Mouse (Mus musculus) kidney, adult 8-10 months (tissue): ENCODE results near the gene Fgf11.
A peak's percentile ranks its signal among the peaks of the same experiment; 100 is the strongest.

ENCODE experiments used
- DNase-seq, 2 experiments: peaks; one replicate each; pipeline ENCODE4 v3.0.0; 2022

Gene Fgf11

GRCm38 (mm10) chr11:69815155-69815554 is 13.5 kb upstream of the Fgf11 start, which contains the start of gene Gm39566:
Gm39566 (minus strand) TSS chr11:69815298.
- DNase-seq, result no peak

- no peak for DNase-seq
Measured at GRCm38 (mm10) chr11:69810280-69810679, 8.6 kb upstream of the Fgf11 start.

GRCm38 (mm10) chr11:69807641-69808040 is 6.0 kb upstream of the Fgf11 start:
- DNase-seq, result no peak

- no peak for DNase-seq
Measured at GRCm38 (mm10) chr11:69806378-69806777, 4.7 kb upstream of the Fgf11 start.

GRCm38 (mm10) chr11:69804972-69805909 is 3.6 kb upstream of the Fgf11 start, which contains the start of gene Tmem102:
Tmem102 (minus strand) TSS chr11:69805624.
- DNase-seq, result peak; percentile 87 to 91

- peak in 1 of 2 experiments; percentile 56 for DNase-seq
Measured at GRCm38 (mm10) chr11:69804652-69804940, 2.9 kb upstream of the Fgf11 start.

GRCm38 (mm10) chr11:69803786-69804651 is 2.4 kb upstream of the Fgf11 start:
- peak; percentile 76 to 83 for DNase-seq

- DNase-seq, result no peak
Measured at GRCm38 (mm10) chr11:69803328-69803727, 1.7 kb upstream of the Fgf11 start.

- DNase-seq, result peak; percentile 74 to 75
Measured at GRCm38 (mm10) chr11:69802648-69803105, 1.0 kb upstream of the Fgf11 start.

- DNase-seq, result peak in 1 of 2 experiments; percentile 39
Measured at GRCm38 (mm10) chr11:69800392-69801197, 1.1 kb downstream of the Fgf11 start.

- DNase-seq, result no peak
Measured at GRCm38 (mm10) chr11:69800138-69800391, 1.6 kb downstream of the Fgf11 start.

GRCm38 (mm10) chr11:69799394-69800137 is 2.1 kb downstream of the Fgf11 start:
- no peak for DNase-seq

GRCm38 (mm10) chr11:69797924-69798323 is 3.7 kb downstream of the Fgf11 start:
- DNase-seq, result no peak

GRCm38 (mm10) chr11:69795983-69796435 is 5.6 kb downstream of the Fgf11 start:
- DNase-seq, result peak in 1 of 2 experiments; percentile 21

- peak; percentile 97 to 99 for DNase-seq
Measured at GRCm38 (mm10) chr11:69795168-69795982, 6.3 kb downstream of the Fgf11 start, which contains the start of gene Chrnb1. Chrnb1 (minus strand) TSS chr11:69795943.

- DNase-seq, result no peak
Measured at GRCm38 (mm10) chr11:69793429-69793828, 8.2 kb downstream of the Fgf11 start.

GRCm38 (mm10) chr11:69791420-69791819 is 10.2 kb downstream of the Fgf11 start:
- DNase-seq, result no peak

- no peak for DNase-seq
Measured at GRCm38 (mm10) chr11:69789431-69789830, 12.2 kb downstream of the Fgf11 start.

GRCm38 (mm10) chr11:69787306-69787705 is 14.4 kb downstream of the Fgf11 start:
- no peak for DNase-seq

- peak in 1 of 2 experiments; percentile 42 for DNase-seq
Measured at GRCm38 (mm10) chr11:69784793-69785272, 16.8 kb downstream of the Fgf11 start.

GRCm38 (mm10) chr11:69781828-69782227 is 19.8 kb downstream of the Fgf11 start:
- DNase-seq, result no peak
